Mouse (Mus musculus): Measurements from ENCODE around the gene Tmem213. TPM values are rescaled to one million over a fixed set of nuclear protein-coding genes. Genes with fewer than 3 reads are reported as not detected.

Tmem213 gene
- total RNA-seq, 2 experiments from 2014 or later, result not detected

DNA sequence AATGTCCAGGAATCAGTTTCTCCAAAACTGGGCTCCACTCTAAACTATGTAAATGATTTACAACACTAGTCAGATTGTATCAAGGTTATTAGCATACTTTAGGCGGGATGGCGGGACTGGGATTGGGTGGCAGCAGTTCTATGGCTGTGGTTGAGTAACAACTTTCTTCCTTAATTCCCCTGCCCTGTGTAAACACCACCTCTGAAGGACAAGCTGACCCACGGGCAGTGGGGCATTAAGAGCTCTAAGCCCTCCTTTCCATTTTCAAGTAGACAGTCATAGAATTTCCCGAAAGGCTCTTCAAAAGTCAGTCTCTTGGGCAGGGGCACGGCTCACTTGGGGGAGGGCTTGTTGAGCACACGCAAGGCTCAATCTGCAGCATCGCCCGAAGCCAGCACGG is 1.8 kb downstream of the Tmem213 start:
- ATAC-seq (replicated peaks; ENCODE audit: low FRiP score, poor library complexity, severe bottlenecking), result no peak

GRCm38 (mm10) chr6:38116107-38116770 is 7.2 kb downstream of the Tmem213 start:
- no peak for ATAC-seq (replicated peaks; ENCODE audit: low FRiP score, poor library complexity, severe bottlenecking)

DNA sequence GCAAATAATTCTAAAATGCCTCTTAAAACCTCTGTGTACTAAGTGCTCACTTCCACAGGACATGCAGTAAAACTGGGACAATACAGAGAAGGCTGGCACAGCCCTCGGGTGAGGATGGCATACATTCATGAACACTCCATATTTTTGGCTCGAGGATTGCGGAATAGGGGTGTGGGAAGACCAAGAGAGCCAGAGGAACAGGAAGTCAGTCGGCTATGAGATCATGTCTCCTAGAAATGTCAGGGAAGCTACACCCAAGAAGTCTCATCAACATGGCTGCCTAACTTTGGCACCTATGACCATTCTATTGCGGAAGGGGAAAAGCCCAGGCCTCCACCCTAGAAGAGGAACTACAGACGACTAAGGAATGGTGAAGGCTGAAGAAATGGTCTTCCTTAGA is 9.3 kb downstream of the Tmem213 start:
- ATAC-seq (replicated peaks; ENCODE audit: low FRiP score, poor library complexity, severe bottlenecking), result no peak

- no peak for ATAC-seq (replicated peaks; ENCODE audit: low FRiP score, poor library complexity, severe bottlenecking)
Measured at GRCm38 (mm10) chr6:38120681-38121371, 11.8 kb downstream of the Tmem213 start.

- ATAC-seq (replicated peaks; ENCODE audit: low FRiP score, poor library complexity, severe bottlenecking), result no peak
Measured at GRCm38 (mm10) chr6:38121843-38122242, 12.8 kb downstream of the Tmem213 start.

DNA sequence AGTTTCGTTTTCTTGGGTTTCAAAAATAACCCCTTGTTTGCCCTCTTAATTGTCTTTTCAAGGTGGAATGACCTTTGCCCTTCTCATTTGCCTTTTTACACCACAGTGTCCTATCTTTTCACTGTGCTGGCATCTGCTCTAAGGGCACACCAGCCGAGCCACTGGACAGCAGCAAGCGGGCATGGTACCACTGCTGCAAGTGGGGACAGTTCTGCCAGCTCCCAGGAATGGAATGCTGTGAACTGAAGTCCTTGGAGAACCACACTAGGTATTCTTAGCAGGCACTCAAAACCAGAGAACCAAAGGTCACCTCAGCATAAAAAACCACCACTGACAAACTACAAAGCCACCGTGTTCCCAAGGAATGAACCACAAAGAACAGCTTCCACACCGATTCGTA is 13.7 kb downstream of the Tmem213 start:
- ATAC-seq (replicated peaks; ENCODE audit: low FRiP score, poor library complexity, severe bottlenecking), result no peak

DNA sequence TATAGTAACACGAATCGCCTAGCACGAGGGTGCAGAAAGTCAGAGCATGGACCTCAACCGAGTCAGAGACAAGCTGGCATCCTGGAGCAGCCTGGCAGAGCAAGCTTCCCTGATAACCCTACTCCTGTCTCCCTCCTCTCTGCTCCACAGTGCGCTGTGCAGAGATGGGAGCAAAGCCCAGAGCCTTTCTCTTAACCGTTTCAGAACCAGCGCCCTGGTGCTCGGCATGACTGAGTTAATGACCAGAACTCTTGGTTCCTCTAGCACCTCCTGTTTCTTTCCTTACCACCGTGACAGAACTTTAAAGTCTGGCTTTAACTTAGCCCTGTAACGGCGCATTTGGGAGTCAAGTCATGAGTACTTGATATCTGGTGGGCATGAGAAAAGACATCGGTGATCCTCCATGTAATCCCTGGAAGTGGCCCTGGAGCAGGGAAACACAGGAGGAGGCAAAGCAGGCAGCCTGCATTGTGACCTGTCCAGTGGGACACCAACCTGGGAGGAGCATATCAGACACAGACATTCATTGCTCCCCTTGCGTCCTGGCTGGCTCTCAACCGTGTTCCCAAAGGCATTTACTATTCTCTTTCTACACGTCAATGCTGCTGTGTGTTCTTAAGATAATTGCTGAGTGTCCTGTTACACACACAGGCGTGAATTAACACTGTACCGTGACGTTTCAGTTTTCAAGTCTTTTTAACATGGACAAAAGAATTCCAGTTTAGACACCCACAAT is 14.6 kb downstream of the Tmem213 start:
- no peak for ATAC-seq (replicated peaks; ENCODE audit: low FRiP score, poor library complexity, severe bottlenecking)

DNA sequence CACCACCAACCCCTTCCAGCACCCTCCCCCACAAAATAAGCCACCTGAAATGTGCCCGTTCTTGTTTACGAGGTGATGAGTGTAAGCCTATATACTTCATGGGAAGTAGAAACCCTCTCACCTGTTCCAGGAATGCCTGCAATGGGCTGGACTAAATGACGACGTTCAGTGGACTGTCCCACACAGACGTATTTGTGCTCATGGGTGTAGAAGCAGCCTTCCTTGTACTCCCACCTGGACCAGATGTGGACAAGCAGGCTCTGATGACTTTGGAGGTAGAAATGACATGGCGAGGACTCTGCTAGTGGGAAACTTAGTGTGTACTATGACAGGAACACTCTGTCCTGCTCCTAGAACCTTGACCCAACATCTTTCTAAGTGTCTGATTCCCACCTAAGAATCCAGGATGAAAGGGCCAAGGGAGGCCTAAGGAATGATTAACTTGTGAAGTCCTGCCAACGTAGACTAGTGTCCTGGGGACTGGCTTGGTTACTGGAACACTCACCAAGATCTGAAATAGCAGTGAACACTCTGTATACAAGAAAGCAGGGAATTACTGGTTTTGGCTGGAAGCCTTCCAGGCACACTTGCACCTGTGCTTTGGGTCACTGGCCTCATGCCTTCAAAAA is 15.3 kb downstream of the Tmem213 start, which contains the start of gene Atp6v0a4:
TSS of gene Atp6v0a4 (minus strand) at position 380 of the 629 bp plus-strand sequence.
- no peak for ATAC-seq (replicated peaks; ENCODE audit: low FRiP score, poor library complexity, severe bottlenecking)

- ATAC-seq (replicated peaks; ENCODE audit: low FRiP score, poor library complexity, severe bottlenecking), result no peak
Measured at GRCm38 (mm10) chr6:38124882-38125281, 15.8 kb downstream of the Tmem213 start.

GRCm38 (mm10) chr6:38125462-38125861 is 16.4 kb downstream of the Tmem213 start:
- ATAC-seq (replicated peaks; ENCODE audit: low FRiP score, poor library complexity, severe bottlenecking), result no peak

- ATAC-seq (replicated peaks; ENCODE audit: low FRiP score, poor library complexity, severe bottlenecking), result no peak
Measured at GRCm38 (mm10) chr6:38128115-38128514, 19.1 kb downstream of the Tmem213 start.

GRCm38 (mm10) chr6:38129883-38130282 is 20.8 kb downstream of the Tmem213 start:
- no peak for ATAC-seq (replicated peaks; ENCODE audit: low FRiP score, poor library complexity, severe bottlenecking)

DNA sequence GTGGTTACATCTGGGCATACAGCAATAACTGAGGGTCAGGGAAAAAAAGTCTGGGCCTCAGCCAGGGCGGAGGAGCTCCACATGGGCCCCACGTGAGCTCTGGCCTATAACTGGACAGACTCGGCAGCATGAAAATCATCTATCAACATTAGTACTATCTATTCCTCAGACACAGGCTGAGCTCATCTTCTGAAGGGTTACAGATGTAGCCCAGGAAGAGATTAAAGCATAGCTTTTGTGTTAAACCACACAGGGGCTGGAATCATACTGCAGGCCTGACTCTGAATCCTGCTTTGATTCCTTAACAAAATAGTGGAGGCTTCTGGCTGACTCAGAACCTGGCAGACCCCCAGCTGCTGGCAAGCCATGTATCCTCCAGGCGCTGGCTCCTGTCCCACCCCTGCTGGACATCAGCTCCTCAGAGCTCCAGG is 22.8 kb downstream of the Tmem213 start:
- no peak for ATAC-seq (replicated peaks; ENCODE audit: low FRiP score, poor library complexity, severe bottlenecking)

DNA sequence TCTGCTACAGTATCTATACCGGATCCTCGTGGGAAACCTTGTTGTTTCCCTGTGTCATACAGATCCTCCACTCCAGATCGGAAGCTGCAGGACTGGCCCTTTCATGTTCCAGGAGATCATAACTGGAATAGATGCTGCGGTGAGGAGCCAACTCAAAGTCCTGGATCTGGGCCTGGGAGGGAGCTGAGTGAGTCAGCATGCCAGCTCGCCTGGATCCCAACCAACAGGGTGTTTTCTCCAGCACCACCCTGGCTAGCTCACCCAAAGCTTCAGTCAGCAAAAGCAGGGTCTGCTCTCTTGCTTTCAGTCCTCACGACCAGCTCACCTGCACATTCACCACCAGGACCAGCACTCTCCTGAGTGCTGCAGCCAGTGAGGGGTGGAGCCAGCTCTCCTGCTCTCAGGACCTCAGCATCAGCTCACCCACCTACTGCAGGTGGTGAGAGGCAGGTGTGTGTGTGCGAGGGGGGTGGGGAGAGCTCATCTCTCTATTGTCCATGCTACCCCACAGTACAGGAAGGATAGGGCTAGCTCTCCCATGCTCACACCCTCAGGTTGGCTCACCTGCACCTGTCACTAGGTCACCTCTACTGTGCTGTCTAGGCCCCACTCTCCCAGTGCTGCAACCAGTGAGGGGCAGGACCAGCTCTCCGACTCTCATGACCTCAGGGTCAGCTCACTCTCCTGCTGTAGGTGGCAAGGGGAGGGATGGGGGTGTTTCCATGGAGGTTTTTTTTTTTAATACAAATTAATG is 25.9 kb downstream of the Tmem213 start:
- ATAC-seq (replicated peaks; ENCODE audit: low FRiP score, poor library complexity, severe bottlenecking), result no peak

GRCm38 (mm10) chr6:38139086-38139485 is 30.0 kb downstream of the Tmem213 start:
- no peak for ATAC-seq (replicated peaks; ENCODE audit: low FRiP score, poor library complexity, severe bottlenecking)

DNA sequence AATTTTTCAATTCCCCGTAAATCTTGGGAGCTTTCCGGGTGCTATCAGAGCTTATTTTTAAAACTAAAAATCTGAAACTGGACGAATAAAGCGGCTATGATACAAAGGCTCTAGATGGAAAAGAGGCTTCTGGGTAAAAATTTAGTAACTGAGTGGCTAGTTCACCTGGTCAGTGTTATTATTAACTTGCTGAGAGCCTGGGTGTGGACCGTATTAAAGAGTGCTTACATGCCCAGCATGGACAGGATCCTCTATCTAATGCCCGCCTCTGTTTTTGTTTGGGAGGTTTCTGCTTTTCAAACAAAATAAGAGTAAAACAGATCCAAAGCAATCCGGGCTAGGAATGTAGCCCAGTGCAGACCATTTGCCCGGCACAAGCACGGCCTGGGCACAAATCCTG is 31.3 kb downstream of the Tmem213 start:
- no peak for ATAC-seq (replicated peaks; ENCODE audit: low FRiP score, poor library complexity, severe bottlenecking)

GRCm38 (mm10) chr6:38144161-38144998 is 35.3 kb downstream of the Tmem213 start:
- ATAC-seq (replicated peaks; ENCODE audit: low FRiP score, poor library complexity, severe bottlenecking), result no peak

DNA sequence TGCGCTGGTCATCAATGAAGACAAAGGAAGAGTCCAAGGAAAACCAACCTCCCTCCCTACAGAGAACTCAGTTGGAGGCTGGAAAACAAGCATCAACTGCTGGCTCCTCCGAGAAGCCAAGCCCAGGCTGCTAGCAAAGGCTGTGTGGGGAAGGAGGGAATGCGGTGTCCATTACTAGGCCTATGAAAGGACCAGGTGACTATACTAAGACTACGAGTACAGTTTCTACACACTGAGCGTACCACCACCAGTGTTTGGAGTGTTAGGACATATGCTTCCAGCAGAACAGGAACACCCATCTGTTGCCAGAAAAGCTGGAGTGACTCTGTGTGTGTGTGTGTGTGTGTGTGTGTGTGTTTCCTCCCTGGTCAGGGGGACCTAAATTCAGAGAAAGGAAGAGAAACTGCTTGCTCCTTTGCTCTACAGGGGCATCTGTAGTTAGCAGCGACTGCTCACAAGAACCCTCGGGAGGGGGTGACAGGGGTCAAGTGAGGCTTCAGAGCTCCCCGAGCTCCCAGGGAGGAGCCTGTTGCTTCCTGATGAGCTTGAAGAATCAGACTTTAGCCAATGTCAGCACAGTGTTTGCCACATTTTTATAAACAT is 36.5 kb downstream of the Tmem213 start:
- ATAC-seq (replicated peaks; ENCODE audit: low FRiP score, poor library complexity, severe bottlenecking), result no peak
